Mouse (Mus musculus) liver, embryonic 14.5 days (tissue): ENCODE data around the gene Myo10.

ENCODE experiments used
- CTCF ChIP-seq: IDR thresholded peaks from 2 replicates; pipeline ENCODE4 v1.5.1; 2016; ENCODE audit warnings: antibody characterized with exemption, low read depth, control low read depth
- EP300 ChIP-seq: IDR thresholded peaks from 2 replicates; pipeline ENCODE4 v1.6.1; 2016; ENCODE audit warnings: antibody characterized with exemption, low read depth

GRCm38 (mm10) chr15:25589916-25590315 is 32.4 kb upstream of the Myo10 start:
- TF ChIP-seq CTCF, result no peak
- TF ChIP-seq EP300, result no peak
